Mouse (Mus musculus): ENCODE results near the gene Rmdn2.

DNA sequence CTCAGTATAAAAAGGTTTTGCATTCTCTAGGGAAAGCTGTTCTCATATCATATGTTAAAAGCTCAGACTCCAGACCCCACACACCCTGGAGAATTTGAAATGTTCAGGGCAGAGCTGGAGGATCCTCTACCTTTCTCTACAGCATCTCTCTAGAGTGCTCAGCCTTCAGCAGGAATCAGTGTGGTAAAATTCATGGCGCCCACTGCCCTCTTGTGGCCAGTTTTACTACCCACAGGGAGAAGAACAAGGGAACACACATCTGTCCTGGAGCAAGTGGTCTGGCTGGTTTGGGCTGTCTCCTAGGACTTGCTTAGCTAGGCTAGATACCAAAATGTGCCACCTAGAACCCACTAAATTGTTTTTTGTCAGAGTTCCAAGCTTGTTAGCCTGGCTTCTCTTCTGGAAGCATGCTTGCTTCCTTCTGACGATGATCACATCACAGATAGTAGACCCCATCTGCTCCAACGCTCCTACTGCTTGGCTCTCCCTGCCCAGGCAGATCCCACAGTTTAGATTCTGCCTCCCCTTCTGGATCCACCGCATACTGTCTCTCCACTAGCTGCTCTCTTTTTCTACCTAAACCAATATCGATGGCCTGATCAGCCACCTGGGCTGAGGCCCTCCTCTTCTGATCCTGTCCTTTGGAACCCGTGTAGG is 31.3 kb upstream of the Rmdn2 start:
- no peak for TF ChIP-seq MYOD1 (IDR thresholded peaks at IDR 0.05; ENCODE audit: control insufficient read depth, insufficient read length, low read depth)
- no peak for TF ChIP-seq MYOG (IDR thresholded peaks at IDR 0.05; ENCODE audit: control insufficient read depth, extremely low read depth, insufficient read length)
